Mouse (Mus musculus) CD4-positive naive resting alpha-beta T cell, adult 76 days (primary cell): ENCODE results near the gene Olfr1420. TPM values are rescaled to one million over a fixed set of nuclear protein-coding genes. Genes with fewer than 3 reads are reported as not detected.

Source experiments
- total RNA-seq: library from RNA; stranded (reverse); gene quantifications from one replicate; pipeline ENCODE4 v1.2.4, GENCODE M21; 2023

Olfr1420 gene
- not detected for total RNA-seq

DNA sequence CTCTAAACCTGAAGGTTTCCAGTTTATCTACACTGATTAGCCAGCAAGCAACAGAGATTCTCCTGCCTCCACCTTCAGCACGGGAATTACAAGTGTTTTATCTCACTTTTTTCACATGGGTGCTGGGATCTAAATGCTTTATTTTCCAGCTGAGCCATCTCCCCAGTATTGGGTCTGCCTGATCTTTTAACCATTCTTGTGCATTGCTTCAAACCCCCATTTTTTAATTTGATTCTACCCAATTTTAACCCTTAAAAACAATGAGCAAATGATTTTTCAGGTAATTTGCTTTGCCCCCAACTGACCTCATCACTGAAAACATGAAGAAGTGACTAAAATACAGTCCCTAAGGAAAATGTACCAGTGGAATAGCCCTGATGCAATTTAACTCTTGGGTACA lies at the start of gene Olfr1420:
Gene Olfr1420 (plus strand): TSS at position 301 of the 400 bp plus-strand sequence.

GRCm38 (mm10) chr19:11839119-11839518 lies 47.2 kb upstream of the Olfr1420 start, which contains the start of gene Olfr1417:
TSS of gene Olfr1417 (minus strand) at chr19:11839219.

GRCm38 (mm10) chr19:11860966-11861365 lies 25.4 kb upstream of the Olfr1420 start, which contains the start of gene Olfr1418:
TSS of gene Olfr1418 (minus strand) at chr19:11861066.

GRCm38 (mm10) chr19:11875006-11875405 lies 11.4 kb upstream of the Olfr1420 start, which contains the start of gene Olfr1419:
TSS of gene Olfr1419 (minus strand) at chr19:11875106.

DNA sequence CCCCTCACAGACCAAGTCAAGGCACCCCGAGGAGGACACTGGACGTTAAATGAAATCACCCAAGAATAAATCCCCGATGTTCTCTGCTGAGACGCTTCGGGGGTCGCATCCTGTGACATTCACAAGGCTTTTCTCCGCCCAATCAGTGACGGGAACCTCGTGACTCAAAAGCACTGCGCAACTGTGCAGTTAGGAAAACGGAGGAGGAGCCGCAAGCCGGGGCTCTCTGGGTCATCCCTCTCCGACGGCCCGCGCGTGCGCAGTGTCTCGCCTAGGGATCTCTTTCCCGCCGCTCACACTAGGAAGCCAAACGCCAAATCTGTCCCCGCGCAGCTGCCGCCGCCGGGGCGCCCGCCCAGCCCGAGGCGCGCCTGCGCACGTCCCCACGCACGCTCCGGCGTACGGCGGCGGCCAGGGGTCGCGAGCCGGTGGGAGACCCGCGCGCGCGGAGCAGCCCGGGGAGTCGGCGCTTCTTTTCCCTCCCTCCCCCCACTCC lies 25.7 kb downstream of the Olfr1420 start, which contains the start of gene Patl1:
Gene Patl1 (plus strand): TSS at position 363 of the 496 bp plus-strand sequence.

Other genes starting within 250 kb of the Olfr1420 start
- gene Ms4a3, start 245.7 kb upstream of the Olfr1420 start, total RNA-seq: not detected
- not detected for gene Oosp2, start 226.0 kb upstream of the Olfr1420 start, total RNA-seq
- not detected for gene Oosp1, start 195.4 kb upstream of the Olfr1420 start, total RNA-seq
- not detected for gene Oosp3, start 189.5 kb upstream of the Olfr1420 start, total RNA-seq
- not detected for gene Gif, start 139.0 kb upstream of the Olfr1420 start, total RNA-seq
- gene Mrpl16, start 116.2 kb upstream of the Olfr1420 start, total RNA-seq: 22.0 TPM
- gene Stx3, start 67.2 kb upstream of the Olfr1420 start, total RNA-seq: 3.6 TPM
- not detected for gene Olfr1417, start 47.3 kb upstream of the Olfr1420 start, total RNA-seq
- gene Olfr1418, start 25.5 kb upstream of the Olfr1420 start, total RNA-seq: not detected
- not detected for gene Olfr1419, start 11.5 kb upstream of the Olfr1420 start, total RNA-seq
- 53.3 TPM for gene Patl1, start 25.8 kb downstream of the Olfr1420 start, total RNA-seq
- gene Osbp, start 79.4 kb downstream of the Olfr1420 start, total RNA-seq: 36.4 TPM
- gene Olfr1423, start 154.8 kb downstream of the Olfr1420 start, total RNA-seq: not detected
- not detected for gene Olfr1424, start 176.1 kb downstream of the Olfr1420 start, total RNA-seq
- not detected for gene Olfr1425, start 191.2 kb downstream of the Olfr1420 start, total RNA-seq
- gene Olfr1426, start 205.4 kb downstream of the Olfr1420 start, total RNA-seq: not detected
- not detected for gene Olfr1427, start 216.8 kb downstream of the Olfr1420 start, total RNA-seq
- gene Olfr1428, start 229.3 kb downstream of the Olfr1420 start, total RNA-seq: not detected
- gene Olfr76, start 236.6 kb downstream of the Olfr1420 start, total RNA-seq: not detected